Mouse (Mus musculus) bone marrow macrophage, adult 2 months (primary cell): ENCODE data around the gene Arid1b.

Experiments
- CTCF ChIP-seq: IDR thresholded peaks from 2 replicates; pipeline ENCODE4 v1.5.1; 2012; ENCODE audit warnings: low read depth, mild to moderate bottlenecking, low read length, moderate library complexity
- POLR2A ChIP-seq: IDR thresholded peaks from 2 replicates; pipeline ENCODE4 v1.6.1; 2012; ENCODE audit warnings: mild to moderate bottlenecking, low read depth, low read length, borderline replicate concordance

DNA sequence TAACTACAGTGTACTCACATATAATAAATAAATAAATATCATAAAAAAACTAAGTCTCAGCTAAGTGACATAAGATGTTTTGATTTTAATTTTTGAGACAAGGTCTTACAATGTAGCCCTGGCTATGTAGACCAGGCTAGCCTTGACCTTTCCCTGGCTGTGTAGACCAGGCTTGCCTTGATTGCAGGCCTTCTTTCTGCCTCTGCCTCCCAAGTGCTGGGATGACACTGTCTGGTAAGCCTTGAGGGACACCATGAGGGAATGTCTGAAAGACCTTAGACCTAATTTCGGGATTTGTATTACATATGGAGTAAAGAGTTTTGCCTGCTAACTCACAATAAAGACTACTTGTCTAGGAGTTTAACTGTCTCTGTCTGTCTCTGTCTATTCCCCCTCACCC is 214.9 kb downstream of the Arid1b start:
- TF ChIP-seq POLR2A (no peak), CTCF (no peak)
